Mouse (Mus musculus) heart, adult 2 months (tissue): ENCODE results near the gene Grap2.

Experiments
- CTCF ChIP-seq: fragments of 200-600 bp; IDR thresholded peaks from 2 replicates; pipeline ENCODE4 v1.8.1; 2022; ENCODE audit warnings: antibody characterized with exemption, mild to moderate bottlenecking, moderate library complexity
- POLR2A ChIP-seq: fragments of 200-500 bp; IDR thresholded peaks from 2 replicates; pipeline ENCODE4 v1.6.1; 2011; ENCODE audit warnings: mild to moderate bottlenecking, low read depth, low read length, control low read depth; ENCODE audit not compliant: insufficient read depth

DNA sequence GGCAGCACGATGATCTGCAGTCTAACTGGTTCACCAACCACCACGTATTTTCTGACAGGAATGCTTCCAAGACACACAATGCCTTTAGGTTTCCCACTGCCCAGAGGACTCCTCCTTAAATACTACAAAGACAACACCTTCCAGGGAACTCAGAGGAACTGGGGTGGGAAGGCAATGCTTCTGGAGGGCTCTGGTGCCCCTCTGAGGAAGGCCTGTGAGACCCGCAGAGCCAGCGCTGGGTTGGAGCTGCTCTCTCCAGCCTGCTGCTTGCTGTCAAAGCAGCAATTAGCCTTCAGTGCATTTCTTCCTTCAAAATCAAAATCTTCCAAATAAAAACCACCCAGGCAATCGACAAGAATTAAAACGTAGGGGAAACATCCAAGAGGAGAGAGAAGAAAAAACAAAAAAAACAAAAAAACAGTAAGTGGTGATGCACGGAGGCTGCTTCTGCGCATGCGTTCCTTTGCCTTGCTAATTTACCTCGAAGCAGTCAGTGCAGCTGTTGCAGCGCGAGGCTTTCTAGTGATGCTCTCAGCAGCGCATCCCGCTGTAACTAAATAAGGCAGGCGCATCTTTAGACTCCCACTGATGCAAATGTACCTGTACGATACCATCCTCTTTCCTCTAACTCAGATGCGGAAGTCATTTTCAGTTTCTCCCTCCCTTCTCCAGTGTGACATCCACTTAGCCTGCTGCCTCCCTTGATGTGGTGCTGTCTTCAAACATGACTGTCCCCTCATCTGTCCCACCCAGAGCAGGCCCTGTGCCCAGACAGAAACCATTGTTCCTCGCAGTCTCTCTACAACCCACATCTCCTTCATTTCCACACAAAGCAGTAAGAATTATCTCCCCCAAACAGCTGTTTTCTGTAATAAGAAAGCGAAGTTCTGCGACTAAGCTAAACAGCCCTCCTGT, 42.2 kb upstream of the Grap2 start:
- TF ChIP-seq CTCF (no peak), POLR2A (no peak)
